Mouse (Mus musculus) c-Kit-positive CD71-positive TER-119-positive erythroid progenitor cells, embryonic 14.5 days (primary cell): ENCODE results near the gene Psme2.

Source experiments
- DNase-seq: peaks from one replicate; pipeline ENCODE4 v3.0.0-alpha.2; 2013; ENCODE audit warnings: low spot score

Gene Psme2

GRCm38 (mm10) chr14:55596036-55596690 lies 5.2 kb upstream of the Psme2 start:
- no peak for DNase-seq

GRCm38 (mm10) chr14:55592226-55592625 lies 1.3 kb upstream of the Psme2 start:
- DNase-seq: no peak

GRCm38 (mm10) chr14:55591331-55591891 lies 498 bp upstream of the Psme2 start, which contains the start of gene Rnf31:
TSS of gene Rnf31 (plus strand) at chr14:55591708.
- peak; percentile 95 for DNase-seq

GRCm38 (mm10) chr14:55589771-55590448 lies 1.0 kb downstream of the Psme2 start:
- DNase-seq: no peak

- no peak for DNase-seq
These were observed 1.6 kb downstream of the Psme2 start for GRCm38 (mm10) chr14:55589271-55589670.

- peak; percentile 75 for DNase-seq
These were observed 4.8 kb downstream of the Psme2 start for GRCm38 (mm10) chr14:55586149-55586548.

GRCm38 (mm10) chr14:55585566-55585960 lies 5.3 kb downstream of the Psme2 start:
- no peak for DNase-seq

GRCm38 (mm10) chr14:55584702-55585565 lies 6.0 kb downstream of the Psme2 start, which contains the start of gene Emc9:
TSS of gene Emc9 (minus strand) at chr14:55585302.
- DNase-seq: peak; percentile 82

- no peak for DNase-seq
These were observed 6.6 kb downstream of the Psme2 start for GRCm38 (mm10) chr14:55584303-55584701.

- DNase-seq: no peak
These were observed 8.8 kb downstream of the Psme2 start for GRCm38 (mm10) chr14:55581981-55582681.

GRCm38 (mm10) chr14:55580731-55581130 lies 10.2 kb downstream of the Psme2 start:
- DNase-seq: no peak

GRCm38 (mm10) chr14:55579511-55580496 lies 11.1 kb downstream of the Psme2 start:
- DNase-seq: no peak

- no peak for DNase-seq
These were observed 12.1 kb downstream of the Psme2 start for GRCm38 (mm10) chr14:55578668-55579269.

GRCm38 (mm10) chr14:55577871-55578667 lies 12.8 kb downstream of the Psme2 start, which contains the start of gene Psme1:
TSS of gene Psme1 (plus strand) at chr14:55578123.
- no peak for DNase-seq

- DNase-seq: no peak
These were observed 14.5 kb downstream of the Psme2 start for GRCm38 (mm10) chr14:55576376-55576775.

- DNase-seq: no peak
These were observed 15.2 kb downstream of the Psme2 start for GRCm38 (mm10) chr14:55575711-55576110.

GRCm38 (mm10) chr14:55575302-55575701 lies 15.6 kb downstream of the Psme2 start, which contains the start of gene Fitm1:
TSS of gene Fitm1 (plus strand) at chr14:55575617.
- DNase-seq: no peak

- no peak for DNase-seq
These were observed 19.2 kb downstream of the Psme2 start for GRCm38 (mm10) chr14:55571760-55572159.

GRCm38 (mm10) chr14:55570588-55570987 lies 20.3 kb downstream of the Psme2 start:
- no peak for DNase-seq
